Mouse (Mus musculus): ENCODE measurements around the gene Ptger4.

DNA sequence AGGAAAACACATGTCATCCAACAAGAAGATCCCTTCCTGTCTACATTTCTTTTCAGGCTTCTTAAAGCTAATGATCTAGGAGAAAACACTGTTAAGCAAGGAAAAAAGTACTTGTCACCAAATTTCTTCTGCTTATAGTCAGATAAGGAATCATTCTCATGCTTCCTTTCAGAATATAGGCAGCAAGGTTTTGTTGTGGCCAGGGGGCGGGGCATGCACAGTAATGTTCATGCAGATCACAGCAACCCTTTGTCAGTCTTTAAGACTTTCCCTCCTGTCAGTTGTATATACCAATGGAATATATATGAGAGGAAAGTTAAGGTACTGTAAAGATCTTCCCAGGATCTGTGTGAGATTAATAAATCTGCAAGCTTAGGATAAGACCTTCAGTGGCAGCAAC lies 30.0 kb upstream of the Ptger4 start:
- TF ChIP-seq CTCF (IDR thresholded peaks at IDR 0.05; ENCODE audit: low read depth) (no peak), EP300 (IDR thresholded peaks at IDR 0.05; ENCODE audit: low read depth) (no peak)

All from liver, postnatal 0 days (tissue).